Mouse (Mus musculus) forebrain, embryonic 15.5 days (tissue): Measurements from ENCODE around the gene C1qtnf1. TPM values are rescaled to one million over a fixed set of nuclear protein-coding genes. Genes with fewer than 3 reads are reported as not detected.

Experiments
- ATAC-seq: fragments of 200-750 bp; cut with Nextera tagmentation; replicated peaks from 2 replicates; pipeline ENCODE4 v1.8.0; 2017; ENCODE audit warnings: mild to moderate bottlenecking, moderate TSS enrichment, moderate library complexity
- H3K27ac ChIP-seq: fragments of 300-500 bp; sonication (generic); replicated peaks from 2 replicates; pipeline ENCODE4 v1.5.1; 2015; ENCODE audit warnings: mild to moderate bottlenecking, inconsistent platforms
- H3K27me3 ChIP-seq: fragments of 300-500 bp; sonication (generic); 2 replicates; pipeline ENCODE4 v1.6.1; 2015; ENCODE audit warnings: inconsistent platforms
- H3K36me3 ChIP-seq: fragments of 300-500 bp; sonication (generic); 2 replicates; pipeline ENCODE4 v1.6.1; 2015; ENCODE audit warnings: mild to moderate bottlenecking, inconsistent platforms
- H3K4me1 ChIP-seq: fragments of 300-500 bp; sonication (generic); 2 replicates; pipeline ENCODE4 v1.6.1; 2015; ENCODE audit warnings: inconsistent platforms
- H3K4me2 ChIP-seq: fragments of 300-500 bp; sonication (generic); replicated peaks from 2 replicates; pipeline ENCODE4 v1.6.1; 2015; ENCODE audit warnings: mild to moderate bottlenecking, inconsistent platforms
- H3K4me3 ChIP-seq: fragments of 300-500 bp; sonication (generic); 2 replicates; pipeline ENCODE4 v1.5.1; 2015; ENCODE audit warnings: mild to moderate bottlenecking, inconsistent platforms
- H3K9ac ChIP-seq: fragments of 300-500 bp; sonication (generic); replicated peaks from 2 replicates; pipeline ENCODE4 v1.6.1; 2015; ENCODE audit warnings: mild to moderate bottlenecking, inconsistent platforms
- H3K9me3 ChIP-seq: fragments of 300-500 bp; sonication (generic); 2 replicates; pipeline ENCODE4 v1.6.1; 2016; ENCODE audit warnings: inconsistent platforms
- WGBS: fragments of 180-500 bp; shearing (Covaris S2); methylation state at CpG from one replicate; pipeline ENCODE4 v1.1.7; 2015; ENCODE audit warnings: mixed read lengths; 5-methylcytosine and 5-hydroxymethylcytosine counted together
- polyA plus RNA-seq: library from polyadenylated mRNA; unstranded; fragments of >200 nt; fragmentation: Nextera tagmentation; extraction: Ambion mirVana; gene quantifications from 2 replicates; pipeline ENCODE4 v1.2.1, GENCODE M21; 2015

C1qtnf1 gene
- polyA plus RNA-seq, 1 experiment from 2014 or later, result 3.4 TPM

- no peak for ATAC-seq
- H3K36me3 ChIP-seq, result peaks cover 20% of the 10 kb centered on the region
- peaks cover 4% of the 10 kb centered on the region; the same call in 1 of the 2 replicates for H3K4me1 ChIP-seq
- no peak overlapping the region for H3K27ac ChIP-seq
- no peak overlapping the region for H3K4me2 ChIP-seq
- WGBS, result 92% methylated on average over 2 of the region's 2 CpGs
- no peak overlapping the region for H3K9ac ChIP-seq
- H3K4me3 ChIP-seq, result no peak overlapping the region
- H3K9me3 ChIP-seq, result no peaks in the 10 kb centered on the region
- no peaks in the 10 kb centered on the region for H3K27me3 ChIP-seq
These were observed 24.8 kb upstream of the C1qtnf1 start for GRCm38 (mm10) chr11:118403183-118403582.

DNA sequence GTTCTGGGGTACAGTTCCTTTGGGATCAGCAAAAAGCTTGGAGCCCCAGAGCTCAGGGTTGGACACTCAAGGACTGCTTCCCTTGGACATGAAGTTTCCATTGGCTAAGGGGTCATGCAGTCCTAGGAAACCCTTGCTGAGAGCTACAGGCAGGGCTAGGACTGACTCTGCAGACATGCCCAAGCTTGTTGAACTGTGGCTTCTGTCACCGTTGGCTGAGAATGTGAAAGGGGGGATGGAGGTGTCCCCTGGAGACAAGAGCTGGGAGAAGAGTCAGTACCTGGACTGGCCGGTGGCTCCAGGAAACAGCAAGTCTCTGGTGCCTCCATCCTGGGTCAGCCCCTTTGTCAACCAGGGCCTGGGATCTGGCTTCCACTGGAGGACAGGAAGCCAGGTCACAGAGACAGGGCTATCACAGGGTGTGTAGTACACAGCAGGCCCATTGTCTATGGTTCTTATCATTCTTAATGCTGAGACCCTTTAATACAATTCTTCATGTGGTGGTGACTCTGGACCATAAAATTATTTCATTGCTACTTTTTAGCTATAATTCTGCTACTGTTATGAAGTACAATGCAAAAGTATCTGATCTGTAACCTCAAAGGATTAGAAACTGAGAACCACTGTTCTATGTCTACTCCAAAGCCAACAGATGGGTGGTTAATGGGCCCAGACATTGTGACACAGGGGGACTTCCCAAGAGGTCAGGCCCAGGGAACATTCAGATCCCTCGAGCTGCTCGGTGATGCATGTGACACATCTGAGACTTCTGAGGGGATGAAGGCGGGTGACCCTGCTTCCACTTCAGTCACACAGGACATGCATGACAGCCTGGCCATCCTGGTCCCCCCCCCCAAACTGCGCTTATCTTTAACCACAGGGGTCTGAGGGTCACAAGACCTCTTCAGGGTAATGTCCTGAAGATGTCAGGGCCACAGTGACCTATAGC is 23.8 kb upstream of the C1qtnf1 start:
- no peaks in the 10 kb centered on the region for H3K9me3 ChIP-seq
- H3K4me3 ChIP-seq, result no peak overlapping the region
- peaks cover 20% of the 10 kb centered on the region for H3K36me3 ChIP-seq
- peaks cover 4% of the 10 kb centered on the region; the same call in 1 of the 2 replicates for H3K4me1 ChIP-seq
- H3K4me2 ChIP-seq, result no peak overlapping the region
- 85% methylated on average over 6 of the region's 6 CpGs for WGBS
- no peak for ATAC-seq
- H3K27me3 ChIP-seq, result no peaks in the 10 kb centered on the region
- no peak overlapping the region for H3K9ac ChIP-seq
- H3K27ac ChIP-seq, result no peak overlapping the region

GRCm38 (mm10) chr11:118405311-118405710 is 22.7 kb upstream of the C1qtnf1 start:
- WGBS, result 96% methylated on average over 8 of the region's 8 CpGs
- H3K9me3 ChIP-seq, result no peaks in the 10 kb centered on the region
- H3K4me2 ChIP-seq, result no peak overlapping the region
- no peak for ATAC-seq
- no peak overlapping the region for H3K27ac ChIP-seq
- no peaks in the 10 kb centered on the region for H3K27me3 ChIP-seq
- peaks cover 24% of the 10 kb centered on the region for H3K36me3 ChIP-seq
- H3K9ac ChIP-seq, result no peak overlapping the region
- H3K4me3 ChIP-seq, result no peak overlapping the region
- H3K4me1 ChIP-seq, result peaks cover 4% of the 10 kb centered on the region; the same call in 1 of the 2 replicates

GRCm38 (mm10) chr11:118406521-118406920 is 21.5 kb upstream of the C1qtnf1 start:
- peaks cover 32% of the 10 kb centered on the region for H3K36me3 ChIP-seq
- no peaks in the 10 kb centered on the region for H3K9me3 ChIP-seq
- no peak overlapping the region for H3K9ac ChIP-seq
- no peak overlapping the region for H3K27ac ChIP-seq
- H3K4me2 ChIP-seq, result no peak overlapping the region
- 92% methylated on average over 5 of the region's 5 CpGs for WGBS
- H3K4me3 ChIP-seq, result no peak overlapping the region
- H3K27me3 ChIP-seq, result no peaks in the 10 kb centered on the region
- ATAC-seq, result no peak
- H3K4me1 ChIP-seq, result peaks cover 4% of the 10 kb centered on the region; the same call in 1 of the 2 replicates

DNA sequence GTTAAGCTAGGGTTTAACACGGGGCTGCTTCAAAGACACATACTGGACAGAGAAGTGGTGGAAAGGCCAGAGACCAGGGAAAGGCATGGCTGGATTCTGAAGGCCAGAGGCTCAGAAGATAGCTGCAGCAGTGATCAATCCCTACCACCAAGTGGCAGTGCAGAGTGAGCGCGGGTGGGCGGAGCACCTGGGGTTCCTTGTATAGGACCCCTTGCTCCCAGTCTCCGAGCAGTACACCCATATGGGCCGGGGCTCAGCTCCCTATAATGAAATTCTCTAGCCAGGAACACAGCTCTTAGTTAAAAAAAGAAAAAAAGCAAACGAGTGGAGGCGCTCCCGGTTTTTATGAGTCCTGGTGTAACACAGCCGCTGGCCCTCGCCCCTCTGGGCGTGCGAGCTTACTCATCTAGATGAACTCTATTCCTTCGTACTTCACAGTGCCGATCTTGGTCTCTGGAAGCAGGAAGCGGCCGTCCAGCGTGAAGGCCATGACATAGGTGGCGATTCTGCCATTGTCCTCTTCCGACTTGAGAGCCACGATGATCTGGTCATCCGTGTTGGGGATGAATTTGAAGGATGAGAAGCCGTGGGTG is 20.6 kb upstream of the C1qtnf1 start:
- 86% methylated on average over 23 of the region's 23 CpGs for WGBS
- peaks cover 32% of the 10 kb centered on the region for H3K36me3 ChIP-seq

DNA sequence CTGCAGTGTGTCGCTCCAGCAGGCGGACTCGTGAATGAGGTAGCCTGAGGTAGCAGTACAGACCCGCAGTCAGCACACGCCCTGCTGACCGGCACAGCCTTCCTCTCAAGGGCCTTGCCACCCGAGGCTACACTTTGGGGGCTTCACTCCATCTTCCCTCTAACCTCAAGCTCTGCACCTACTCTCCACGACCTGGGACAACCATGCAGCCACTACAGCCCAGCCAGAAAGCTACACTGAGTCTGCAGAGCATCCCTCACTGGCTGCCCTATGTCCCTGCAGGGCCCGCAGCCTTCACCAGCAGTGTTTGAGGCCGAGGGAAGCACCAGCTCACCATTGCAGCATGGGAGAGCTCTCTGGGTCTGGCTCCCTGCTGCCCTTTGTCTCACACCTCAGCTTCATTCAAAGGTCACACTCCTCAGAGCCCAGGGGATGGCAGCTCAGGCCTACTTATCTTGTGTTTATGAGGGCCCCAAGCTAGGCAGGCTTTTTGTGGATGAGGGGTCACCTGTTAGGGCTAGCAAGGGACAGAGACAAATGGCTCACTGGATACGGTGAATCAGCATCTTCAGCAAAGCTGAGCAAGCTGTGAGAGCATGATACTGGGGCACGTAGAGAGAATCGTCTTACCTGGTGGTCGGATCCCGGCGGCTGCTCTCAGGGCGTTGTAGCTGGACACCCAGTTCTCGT is 19.8 kb upstream of the C1qtnf1 start:
- no peaks in the 10 kb centered on the region for H3K27me3 ChIP-seq
- H3K4me2 ChIP-seq, result no peak overlapping the region
- WGBS, result 89% methylated on average over 18 of the region's 18 CpGs
- H3K9me3 ChIP-seq, result no peaks in the 10 kb centered on the region
- peaks cover 32% of the 10 kb centered on the region for H3K36me3 ChIP-seq
- H3K9ac ChIP-seq, result no peak overlapping the region
- no peak overlapping the region for H3K27ac ChIP-seq
- H3K4me3 ChIP-seq, result no peak overlapping the region
- H3K4me1 ChIP-seq, result peaks cover 15% of the 10 kb centered on the region
- ATAC-seq, result no peak

More for the DNA sequence above, 20.6 kb upstream of the C1qtnf1 start:
- Histone ChIP-seq H3K4me3 (no peak overlapping the region), H3K4me1 (peaks cover 8% of the 10 kb centered on the region; the same call in 1 of the 2 replicates), H3K27ac (no peak overlapping the region), H3K27me3 (no peaks in the 10 kb centered on the region), H3K9me3 (no peaks in the 10 kb centered on the region), H3K9ac (no peak overlapping the region), H3K4me2 (no peak overlapping the region)
- no peak for ATAC-seq

DNA sequence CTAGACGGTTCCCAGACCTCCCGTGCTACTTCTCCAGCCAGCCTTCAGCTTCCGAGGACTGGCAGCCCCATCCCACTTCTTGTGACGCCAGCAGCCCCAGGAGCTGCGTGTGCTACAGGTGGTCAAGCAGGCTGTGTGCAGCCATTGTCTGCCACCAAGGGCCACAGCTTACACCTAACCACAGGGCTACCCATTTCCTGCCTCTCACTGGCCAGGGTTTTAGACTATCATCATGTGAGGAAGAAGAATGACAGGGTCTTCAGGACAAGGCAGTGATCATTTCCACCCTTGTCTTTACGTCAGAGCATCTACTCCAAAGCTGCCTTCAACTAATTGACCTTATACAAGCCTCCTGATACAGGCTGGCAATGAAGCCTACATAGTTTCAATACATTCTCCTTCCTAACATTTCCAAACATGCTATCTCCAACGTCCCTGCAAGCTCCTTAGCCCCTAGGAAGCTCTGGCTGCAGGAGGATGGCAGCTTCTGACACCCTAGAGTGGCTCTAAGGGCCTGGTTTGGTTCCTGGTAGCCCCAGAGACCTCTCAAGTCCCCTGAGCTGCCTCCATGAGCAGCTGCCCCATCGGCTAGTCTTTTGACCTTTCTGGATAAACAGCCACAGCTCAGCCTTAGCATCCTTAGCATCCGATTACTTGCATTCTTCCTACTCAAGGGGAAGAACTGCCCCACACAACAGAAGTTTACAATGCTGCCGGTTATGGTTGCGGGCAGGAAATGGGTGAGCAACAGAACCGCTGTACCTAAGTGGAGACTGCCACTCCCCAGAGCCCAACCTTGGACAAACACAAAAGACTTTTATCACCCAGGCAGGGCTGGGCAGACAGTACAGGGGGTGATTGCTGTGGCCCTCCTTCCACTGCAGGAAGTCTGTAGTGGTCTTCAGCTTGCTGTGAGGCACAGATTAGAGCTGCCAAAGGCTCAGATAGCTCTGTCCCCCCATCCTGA is 18.6 kb upstream of the C1qtnf1 start:
- Histone ChIP-seq H3K27me3 (no peaks in the 10 kb centered on the region), H3K4me3 (no peak overlapping the region), H3K36me3 (peaks cover 32% of the 10 kb centered on the region), H3K4me2 (no peak overlapping the region), H3K27ac (no peak overlapping the region), H3K9me3 (no peaks in the 10 kb centered on the region), H3K9ac (no peak overlapping the region), H3K4me1 (peaks cover 21% of the 10 kb centered on the region)
- 90% methylated on average over 12 of the region's 12 CpGs for WGBS
- no peak for ATAC-seq

DNA sequence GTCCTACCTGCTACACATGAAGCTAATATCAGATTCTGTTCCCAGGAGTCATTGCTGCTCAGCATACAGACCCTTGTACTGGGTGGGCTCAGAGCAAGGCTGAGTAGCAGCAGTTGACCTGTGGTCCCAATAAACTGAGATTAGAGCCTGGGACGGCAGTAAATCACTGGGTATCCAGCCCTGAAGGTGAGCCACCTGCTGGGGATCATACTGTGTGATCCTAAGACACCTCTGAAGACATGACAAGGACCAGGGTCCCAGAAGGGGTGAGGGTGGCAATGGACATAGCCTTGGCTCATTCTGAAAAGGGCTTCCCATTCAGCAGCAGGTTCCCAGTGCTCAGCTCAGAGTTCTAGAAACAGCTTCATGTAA is 17.9 kb upstream of the C1qtnf1 start:
- Histone ChIP-seq H3K9me3 (no peaks in the 10 kb centered on the region), H3K36me3 (peaks cover 32% of the 10 kb centered on the region), H3K4me1 (peaks cover 21% of the 10 kb centered on the region), H3K27ac (no peak overlapping the region), H3K4me2 (no peak overlapping the region), H3K4me3 (no peak overlapping the region), H3K27me3 (no peaks in the 10 kb centered on the region), H3K9ac (no peak overlapping the region)
- ATAC-seq, result no peak
- WGBS, result 78% methylated on average over 1 of the region's 1 CpGs

- peaks cover 21% of the 10 kb centered on the region for H3K4me1 ChIP-seq
- 94% methylated on average over 10 of the region's 10 CpGs for WGBS
- H3K36me3 ChIP-seq, result peaks cover 31% of the 10 kb centered on the region
- H3K9me3 ChIP-seq, result no peaks in the 10 kb centered on the region
- no peak overlapping the region for H3K27ac ChIP-seq
- no peak overlapping the region for H3K4me2 ChIP-seq
- no peaks in the 10 kb centered on the region for H3K27me3 ChIP-seq
- H3K4me3 ChIP-seq, result no peak overlapping the region
- no peak overlapping the region for H3K9ac ChIP-seq
- no peak for ATAC-seq
These were observed 17.5 kb upstream of the C1qtnf1 start for GRCm38 (mm10) chr11:118410479-118410878.

DNA sequence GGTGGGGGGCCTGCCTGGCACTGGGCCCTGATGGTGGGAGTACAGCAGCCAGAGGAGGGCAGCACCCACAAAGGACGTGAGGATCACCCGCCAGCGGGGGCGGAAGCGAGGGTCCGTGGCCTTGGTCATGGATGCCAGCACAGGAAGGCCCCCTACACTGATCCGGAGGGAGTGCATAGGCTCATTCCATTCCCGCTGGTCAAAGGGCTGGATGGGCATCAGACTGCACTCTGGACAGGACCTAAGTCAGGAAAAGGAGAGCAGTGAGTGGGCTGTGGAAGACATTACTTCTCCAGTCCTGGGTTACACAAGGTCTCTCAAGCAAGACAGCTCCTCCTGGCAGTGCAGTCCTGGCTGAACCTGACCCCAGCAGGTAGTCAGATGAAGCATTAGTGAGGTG is 16.7 kb upstream of the C1qtnf1 start:
- Histone ChIP-seq H3K4me1 (peaks cover 21% of the 10 kb centered on the region), H3K9me3 (no peaks in the 10 kb centered on the region), H3K36me3 (peaks cover 29% of the 10 kb centered on the region), H3K9ac (no peak overlapping the region), H3K27me3 (no peaks in the 10 kb centered on the region), H3K4me3 (no peak overlapping the region), H3K27ac (no peak overlapping the region), H3K4me2 (no peak overlapping the region)
- 89% methylated on average over 8 of the region's 8 CpGs for WGBS
- ATAC-seq, result no peak

GRCm38 (mm10) chr11:118412601-118413000 is 15.4 kb upstream of the C1qtnf1 start:
- Histone ChIP-seq H3K27me3 (no peaks in the 10 kb centered on the region), H3K4me1 (peaks cover 30% of the 10 kb centered on the region), H3K9me3 (no peaks in the 10 kb centered on the region), H3K36me3 (peaks cover 20% of the 10 kb centered on the region), H3K4me3 (no peak overlapping the region), H3K27ac (peak overlapping the region; percentile 51), H3K9ac (no peak overlapping the region), H3K4me2 (no peak overlapping the region)
- ATAC-seq, result no peak
- WGBS, result 83% methylated on average over 2 of the region's 2 CpGs
